Mouse (Mus musculus): Measurements from ENCODE around the gene Gpr107. TPM values are rescaled to one million over a fixed set of nuclear protein-coding genes. Genes with fewer than 3 reads are reported as not detected.
A peak's percentile ranks its signal among the peaks of the same experiment; 100 is the strongest.

Gpr107 gene
- polyA plus RNA-seq, 1 experiment, result 28.2 TPM

DNA sequence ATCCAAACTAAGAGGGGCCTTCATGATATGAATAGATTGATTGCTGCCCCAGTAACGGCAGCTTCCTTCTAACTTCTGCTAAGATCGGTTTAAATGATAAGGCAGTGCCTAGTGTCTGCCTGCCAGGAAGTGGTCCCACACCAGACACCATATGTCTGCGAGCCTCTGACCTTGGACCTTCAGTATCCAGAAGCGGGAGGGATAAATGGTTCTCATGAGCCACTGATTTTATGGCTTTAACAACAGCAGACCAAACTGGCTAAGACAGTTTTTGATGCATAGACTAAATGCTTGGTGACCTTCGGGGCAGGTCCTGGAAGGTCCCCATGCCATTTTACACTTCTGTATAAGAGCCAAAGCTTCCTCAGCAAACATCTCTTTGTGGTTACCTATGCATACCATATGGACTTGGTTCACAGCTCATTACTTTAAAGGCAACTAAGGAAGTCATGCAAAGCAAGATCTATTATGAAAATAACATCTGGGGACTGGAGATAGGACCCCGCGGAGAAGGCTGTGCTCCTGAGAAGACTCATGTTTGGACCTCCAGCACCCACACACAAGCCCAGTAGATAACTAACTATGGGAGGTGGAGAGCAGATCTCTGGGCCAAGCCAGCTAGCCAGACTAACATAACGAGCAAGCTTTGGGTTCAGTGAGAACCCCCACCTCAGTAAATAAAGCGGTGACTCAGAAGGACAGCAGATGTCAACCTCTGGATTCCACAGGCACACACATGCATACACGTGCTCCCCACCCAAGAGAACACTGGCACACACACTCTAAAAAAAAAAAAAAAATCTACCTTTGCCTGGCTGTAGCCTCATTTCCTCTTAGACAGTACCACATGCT lies 36.8 kb upstream of the Gpr107 start:
- TF ChIP-seq POLR2A (IDR thresholded peaks at IDR 0.05; ENCODE audit: extremely low read depth, insufficient read depth, low read length) (no peak), CTCF (IDR thresholded peaks at IDR 0.05; ENCODE audit: extremely low read depth, insufficient read depth, low read length) (no peak)
- Histone ChIP-seq H3K4me1 (ENCODE audit: control insufficient read depth, insufficient read depth, low read length) (peaks cover 6% of the 10 kb centered on the region), H3K4me3 (ENCODE audit: insufficient read depth, low read length) (no peak overlapping the region), H3K27ac (ENCODE audit: insufficient read depth, low read length) (no peak overlapping the region)

- Histone ChIP-seq H3K4me3 (ENCODE audit: insufficient read depth, low read length) (no peak overlapping the region), H3K27ac (ENCODE audit: insufficient read depth, low read length) (no peak overlapping the region), H3K4me1 (ENCODE audit: control insufficient read depth, insufficient read depth, low read length) (peaks cover 6% of the 10 kb centered on the region)
- TF ChIP-seq POLR2A (IDR thresholded peaks at IDR 0.05; ENCODE audit: extremely low read depth, insufficient read depth, low read length) (no peak), CTCF (IDR thresholded peaks at IDR 0.05; ENCODE audit: extremely low read depth, insufficient read depth, low read length) (no peak)
Measured at GRCm38 (mm10) chr2:31115943-31116731, 36.0 kb upstream of the Gpr107 start.

- H3K4me1 ChIP-seq (ENCODE audit: control insufficient read depth, insufficient read depth, low read length), result 0 out of 2 replicates have a peak, but pooled peaks cover 1% of the 10 kb centered on the region
- H3K27ac ChIP-seq (ENCODE audit: insufficient read depth, low read length), result no peak overlapping the region
- TF ChIP-seq CTCF (IDR thresholded peaks at IDR 0.05; ENCODE audit: extremely low read depth, insufficient read depth, low read length), result no peak
- no peak for TF ChIP-seq POLR2A (IDR thresholded peaks at IDR 0.05; ENCODE audit: extremely low read depth, insufficient read depth, low read length)
- H3K4me3 ChIP-seq (ENCODE audit: insufficient read depth, low read length), result no peak overlapping the region
Measured at GRCm38 (mm10) chr2:31118211-31118610, 33.9 kb upstream of the Gpr107 start.

- H3K4me3 ChIP-seq (ENCODE audit: insufficient read depth, low read length), result no peak overlapping the region
- 0 out of 2 replicates have a peak, but pooled peaks cover 1% of the 10 kb centered on the region for H3K4me1 ChIP-seq (ENCODE audit: control insufficient read depth, insufficient read depth, low read length)
- TF ChIP-seq POLR2A (IDR thresholded peaks at IDR 0.05; ENCODE audit: extremely low read depth, insufficient read depth, low read length) (no peak), CTCF (IDR thresholded peaks at IDR 0.05; ENCODE audit: extremely low read depth, insufficient read depth, low read length) (no peak)
- peak overlapping the region; percentile 1; the same call in 1 of the 2 replicates for H3K27ac ChIP-seq (ENCODE audit: insufficient read depth, low read length)
Measured at GRCm38 (mm10) chr2:31118639-31119380, 33.3 kb upstream of the Gpr107 start.

DNA sequence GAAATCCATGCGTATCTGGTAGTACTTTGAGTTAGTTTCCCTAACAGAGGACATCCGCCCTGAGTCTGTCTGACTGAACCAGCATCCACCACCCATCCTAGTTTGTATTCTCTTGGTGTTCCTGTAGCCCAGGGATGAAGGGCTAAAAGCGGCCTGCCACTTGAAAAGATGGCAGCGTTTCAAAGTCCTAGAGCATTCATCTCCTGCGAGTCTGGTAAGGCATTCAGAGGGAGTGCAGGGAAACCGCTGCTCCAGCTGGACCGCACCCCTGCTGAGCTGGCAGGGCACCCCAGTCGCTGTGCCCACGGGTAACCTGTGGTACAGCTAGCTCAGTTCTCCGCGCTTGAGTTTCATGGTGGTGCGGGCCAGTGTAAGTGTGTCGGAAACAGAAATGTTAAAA lies 32.3 kb upstream of the Gpr107 start:
- TF ChIP-seq CTCF (IDR thresholded peaks at IDR 0.05; ENCODE audit: extremely low read depth, insufficient read depth, low read length) (no peak), POLR2A (IDR thresholded peaks at IDR 0.05; ENCODE audit: extremely low read depth, insufficient read depth, low read length) (no peak)

DNA sequence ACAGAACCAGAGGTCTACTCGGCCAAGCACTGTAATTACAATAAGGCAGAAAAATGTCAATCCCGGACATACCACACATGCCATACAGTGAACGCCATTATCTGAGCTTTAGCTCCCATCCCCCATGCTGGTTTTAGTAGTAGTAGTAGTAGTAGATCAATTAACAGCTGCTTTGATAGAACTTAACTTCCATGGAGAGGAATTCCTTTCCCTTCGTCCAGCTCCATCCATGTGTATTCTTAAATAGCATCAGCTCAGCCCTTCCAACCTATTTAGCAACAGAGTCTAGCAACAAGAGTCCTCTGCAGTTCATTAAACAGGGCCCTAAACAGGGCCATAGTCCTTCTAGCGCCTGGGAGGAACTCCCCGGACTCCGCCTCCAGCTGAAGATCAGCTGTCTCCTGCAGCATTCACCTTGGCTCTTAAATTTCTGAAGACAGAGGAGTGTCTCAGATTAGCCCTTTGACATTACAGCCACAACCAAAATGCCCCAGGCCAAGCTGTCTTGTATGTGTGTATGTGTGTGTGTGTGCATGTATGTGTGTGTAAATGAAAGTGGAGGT lies 30.9 kb upstream of the Gpr107 start:
- no peak overlapping the region for H3K4me3 ChIP-seq (ENCODE audit: insufficient read depth, low read length)
- TF ChIP-seq CTCF (IDR thresholded peaks at IDR 0.05; ENCODE audit: extremely low read depth, insufficient read depth, low read length) (no peak), POLR2A (IDR thresholded peaks at IDR 0.05; ENCODE audit: extremely low read depth, insufficient read depth, low read length) (no peak)
- H3K27ac ChIP-seq (ENCODE audit: insufficient read depth, low read length), result no peak overlapping the region
- H3K4me1 ChIP-seq (ENCODE audit: control insufficient read depth, insufficient read depth, low read length), result no peaks in the 10 kb centered on the region

More for the DNA sequence above, 32.3 kb upstream of the Gpr107 start:
- 0 out of 2 replicates have a peak, but pooled peaks cover 1% of the 10 kb centered on the region for H3K4me1 ChIP-seq (ENCODE audit: control insufficient read depth, insufficient read depth, low read length)
- H3K27ac ChIP-seq (ENCODE audit: insufficient read depth, low read length), result no peak overlapping the region
- no peak overlapping the region for H3K4me3 ChIP-seq (ENCODE audit: insufficient read depth, low read length)

DNA sequence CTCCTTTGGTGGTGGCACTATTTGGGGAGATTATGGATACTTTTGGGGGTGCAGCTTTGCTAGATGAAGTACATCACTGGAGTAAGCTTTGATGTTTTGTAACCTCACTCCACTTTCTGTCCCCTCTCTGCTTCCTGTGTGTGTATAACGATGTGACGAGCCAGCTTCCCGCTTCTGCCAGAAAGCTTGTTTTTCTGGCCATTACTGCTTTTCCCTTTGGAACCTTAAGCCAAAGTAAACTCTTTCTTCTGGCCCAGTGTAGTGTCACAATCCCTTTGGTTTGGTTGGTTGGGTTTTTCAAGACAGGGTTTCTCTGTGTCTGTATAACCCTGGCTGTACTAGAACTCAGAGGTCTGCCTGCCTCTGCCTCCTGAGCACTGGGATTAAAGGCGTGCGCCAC lies 29.3 kb upstream of the Gpr107 start:
- Histone ChIP-seq H3K27ac (ENCODE audit: insufficient read depth, low read length) (no peak overlapping the region), H3K4me1 (ENCODE audit: control insufficient read depth, insufficient read depth, low read length) (peaks cover 1% of the 10 kb centered on the region; the same call in 1 of the 2 replicates)
- TF ChIP-seq CTCF (IDR thresholded peaks at IDR 0.05; ENCODE audit: extremely low read depth, insufficient read depth, low read length) (no peak), POLR2A (IDR thresholded peaks at IDR 0.05; ENCODE audit: extremely low read depth, insufficient read depth, low read length) (no peak)

DNA sequence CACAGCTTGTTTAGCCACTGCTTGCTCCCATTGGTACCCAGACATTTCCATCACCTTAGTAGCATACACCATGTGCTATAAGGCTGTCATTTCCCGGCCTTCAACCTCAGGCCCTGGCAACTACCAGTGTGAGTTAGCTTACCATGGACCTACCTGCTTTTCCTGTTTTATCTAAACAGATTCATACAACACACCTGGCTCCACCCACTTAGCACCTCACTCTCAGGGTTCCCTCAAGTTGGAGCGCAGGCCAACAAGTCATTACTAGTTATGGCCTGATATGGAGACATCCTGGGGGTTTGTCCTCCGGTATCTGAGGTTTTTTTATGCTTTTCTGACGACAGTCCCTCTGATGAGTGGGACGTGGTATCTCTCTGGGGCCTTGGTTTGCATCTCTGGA lies 28.6 kb upstream of the Gpr107 start:
- H3K4me1 ChIP-seq (ENCODE audit: control insufficient read depth, insufficient read depth, low read length), result peaks cover 3% of the 10 kb centered on the region; the same call in 1 of the 2 replicates
- no peak for TF ChIP-seq POLR2A (IDR thresholded peaks at IDR 0.05; ENCODE audit: extremely low read depth, insufficient read depth, low read length)
- TF ChIP-seq CTCF (IDR thresholded peaks at IDR 0.05; ENCODE audit: extremely low read depth, insufficient read depth, low read length), result no peak
- H3K27ac ChIP-seq (ENCODE audit: insufficient read depth, low read length), result no peak overlapping the region
- no peak overlapping the region for H3K4me3 ChIP-seq (ENCODE audit: insufficient read depth, low read length)

More for the DNA sequence above, 29.3 kb upstream of the Gpr107 start:
- no peak overlapping the region for H3K4me3 ChIP-seq (ENCODE audit: insufficient read depth, low read length)

GRCm38 (mm10) chr2:31124694-31125093 lies 27.4 kb upstream of the Gpr107 start:
- Histone ChIP-seq H3K27ac (ENCODE audit: insufficient read depth, low read length) (no peak overlapping the region), H3K4me3 (ENCODE audit: insufficient read depth, low read length) (no peak overlapping the region), H3K4me1 (ENCODE audit: control insufficient read depth, insufficient read depth, low read length) (peaks cover 3% of the 10 kb centered on the region; the same call in 1 of the 2 replicates)
- TF ChIP-seq POLR2A (IDR thresholded peaks at IDR 0.05; ENCODE audit: extremely low read depth, insufficient read depth, low read length) (no peak), CTCF (IDR thresholded peaks at IDR 0.05; ENCODE audit: extremely low read depth, insufficient read depth, low read length) (no peak)

All from cortical plate, adult 2 months (tissue).